Mouse (Mus musculus) neural tube, embryonic 11.5 days (tissue): Measurements from ENCODE around the gene Auts2. TPM values are rescaled to one million over a fixed set of nuclear protein-coding genes. Genes with fewer than 3 reads are reported as not detected.

Experiments
- ATAC-seq: fragments of 200-750 bp; cut with Nextera tagmentation; 2 replicates; pipeline ENCODE4 v1.8.0; 2017; ENCODE audit warnings: moderate number of reproducible peaks, mild to moderate bottlenecking, moderate TSS enrichment, moderate library complexity; ENCODE audit not compliant: insufficient read depth, low FRiP score, low TSS enrichment
- DNase-seq: peaks from one replicate; pipeline ENCODE4 v3.0.0-alpha.2; 2015; ENCODE audit warnings: low spot score
- H3K27ac ChIP-seq: fragments of 300-500 bp; sonication (generic); 2 replicates; pipeline ENCODE4 v1.5.1; 2014; ENCODE audit warnings: low read depth, mild to moderate bottlenecking, low read length
- H3K27me3 ChIP-seq: fragments of 300-500 bp; sonication (generic); 2 replicates; pipeline ENCODE4 v1.6.1; 2014; ENCODE audit warnings: mild to moderate bottlenecking, low read length, mixed read lengths; ENCODE audit not compliant: control insufficient read depth, insufficient read depth
- H3K36me3 ChIP-seq: fragments of 300-500 bp; sonication (generic); 2 replicates; pipeline ENCODE4 v1.6.1; 2014; ENCODE audit warnings: mild to moderate bottlenecking, low read length, moderate library complexity, mixed read lengths; ENCODE audit not compliant: control insufficient read depth, insufficient read depth
- H3K4me1 ChIP-seq: fragments of 300-500 bp; sonication (generic); 2 replicates; pipeline ENCODE4 v1.6.1; 2014; ENCODE audit warnings: low read length, mixed read lengths; ENCODE audit not compliant: control insufficient read depth, insufficient read depth
- H3K4me2 ChIP-seq: fragments of 300-500 bp; sonication (generic); 2 replicates; pipeline ENCODE4 v1.6.1; 2014; ENCODE audit warnings: low read depth, mild to moderate bottlenecking, moderate library complexity
- H3K4me3 ChIP-seq: fragments of 300-500 bp; sonication (generic); 2 replicates; pipeline ENCODE4 v1.5.1; 2014; ENCODE audit warnings: low read depth, low read length
- H3K9ac ChIP-seq: fragments of 300-500 bp; sonication (generic); 2 replicates; pipeline ENCODE4 v1.6.1; 2014; ENCODE audit warnings: mild to moderate bottlenecking, low read length
- H3K9me3 ChIP-seq: fragments of 300-500 bp; sonication (generic); 2 replicates; pipeline ENCODE4 v1.6.1; 2016; ENCODE audit warnings: low read length; ENCODE audit not compliant: control insufficient read depth
- WGBS: fragments of 180-500 bp; shearing (Covaris S2); extraction: QIAGEN DNeasy Blood & Tissue Kit; methylation state at CpG from one replicate; pipeline ENCODE4 v1.1.7; 2014; 5-methylcytosine and 5-hydroxymethylcytosine counted together
- polyA plus RNA-seq: library from polyadenylated mRNA; unstranded; fragments of >200 nt; fragmentation: Nextera tagmentation; extraction: Ambion mirVana; gene quantifications from 2 replicates; pipeline ENCODE4 v1.2.1, GENCODE M21; 2014

The Auts2 gene
- polyA plus RNA-seq, 1 experiment from 2014 or later: 45.0 TPM

DNA sequence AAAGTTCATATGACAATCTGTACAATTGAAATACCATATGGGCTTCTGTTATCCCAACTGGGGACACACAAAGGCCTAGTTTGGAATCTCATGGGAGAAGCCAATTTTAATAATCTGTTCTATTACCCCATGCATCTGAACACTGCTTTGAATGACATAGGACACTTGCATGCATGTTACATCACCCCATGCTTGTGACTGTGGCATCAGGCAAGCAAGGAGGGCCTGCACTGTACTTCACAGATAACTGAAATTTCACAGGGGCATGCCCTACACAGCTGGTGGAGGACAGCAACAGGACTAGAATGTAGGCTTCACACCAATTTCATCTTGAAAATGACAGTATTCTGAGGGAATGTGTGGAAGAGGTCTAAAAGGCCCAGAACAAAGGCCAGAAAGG, 746.1 kb downstream of the Auts2 start:
- Histone ChIP-seq H3K4me1 (peaks cover 12% of the 10 kb centered on the region), H3K4me3 (no peak overlapping the region), H3K4me2 (no peak overlapping the region), H3K36me3 (no peaks in the 10 kb centered on the region), H3K27me3 (no peaks in the 10 kb centered on the region), H3K27ac (no peak overlapping the region), H3K9me3 (no peaks in the 10 kb centered on the region), H3K9ac (no peak overlapping the region)
- no peak for ATAC-seq
- no peak for DNase-seq

DNA sequence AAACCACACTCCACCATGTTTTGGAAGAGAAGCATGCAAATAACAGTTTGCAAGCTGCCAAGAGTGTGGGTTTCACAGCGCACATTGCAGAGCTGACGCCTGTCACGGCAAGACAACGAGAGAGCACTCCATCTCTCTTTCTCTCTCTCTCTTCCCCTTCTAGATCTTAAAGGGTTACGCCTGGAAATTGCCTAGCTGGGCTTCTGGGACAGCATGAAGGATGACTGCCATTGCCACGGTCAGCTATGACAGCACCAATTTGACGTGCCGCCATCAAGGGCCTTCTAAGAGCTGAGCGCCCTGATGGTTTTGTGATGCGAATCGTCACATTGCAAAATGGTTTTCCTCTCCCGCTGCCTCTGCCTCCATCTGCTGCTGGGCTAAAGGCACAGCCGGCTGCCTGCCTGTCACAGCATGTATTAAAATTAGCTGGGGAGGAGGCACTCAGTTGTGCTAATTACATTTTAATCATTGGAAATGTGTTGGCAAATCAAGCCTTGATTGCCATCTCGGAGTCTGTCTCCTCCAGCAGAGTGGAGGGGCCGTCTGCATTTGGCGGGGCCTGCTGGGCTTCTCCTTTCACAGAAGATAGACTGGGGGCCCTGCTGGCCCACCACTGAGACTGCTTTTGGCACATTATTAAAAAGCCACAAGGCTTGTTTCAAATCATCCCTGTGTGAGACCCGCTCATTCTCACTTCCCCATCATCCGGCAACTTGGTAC, 748.6 kb downstream of the Auts2 start:
- WGBS: 33% methylated on average over 18 of the region's 18 CpGs
- Histone ChIP-seq H3K9me3 (no peaks in the 10 kb centered on the region), H3K4me1 (peaks cover 13% of the 10 kb centered on the region), H3K4me2 (no peak overlapping the region), H3K27me3 (no peaks in the 10 kb centered on the region), H3K27ac (0 out of 2 replicates have a peak overlapping the region, but pooled peaks have one; percentile 8), H3K36me3 (no peaks in the 10 kb centered on the region), H3K9ac (no peak overlapping the region), H3K4me3 (no peak overlapping the region)
- peak; percentile 59 for DNase-seq
- peak; percentile 45; the same call in 1 of the 2 replicates for ATAC-seq

DNA sequence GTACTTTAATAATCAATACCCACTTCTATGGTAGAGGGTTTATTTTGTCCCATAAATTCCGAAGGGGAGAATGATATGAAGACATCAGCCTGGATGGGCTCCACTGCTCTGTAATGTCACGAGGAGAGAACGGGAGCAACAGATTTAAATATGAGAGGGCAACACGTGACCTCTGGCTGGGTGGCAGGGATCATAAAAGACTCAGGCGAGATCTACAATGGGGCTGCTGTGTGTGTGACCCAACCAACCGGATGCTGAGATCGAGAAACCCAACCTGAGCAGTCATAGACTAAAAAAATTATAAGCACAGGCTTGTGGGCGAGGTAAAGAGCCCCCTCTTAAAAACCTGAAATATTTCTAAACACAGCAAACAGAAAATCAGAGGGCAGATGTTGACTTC, 753.5 kb downstream of the Auts2 start:
- H3K36me3 ChIP-seq: no peaks in the 10 kb centered on the region
- no peaks in the 10 kb centered on the region for H3K9me3 ChIP-seq
- peaks cover 20% of the 10 kb centered on the region for H3K4me1 ChIP-seq
- H3K4me2 ChIP-seq: no peak overlapping the region
- H3K4me3 ChIP-seq: no peak overlapping the region
- no peak overlapping the region for H3K9ac ChIP-seq
- no peaks in the 10 kb centered on the region for H3K27me3 ChIP-seq
- WGBS: 41% methylated on average over 8 of the region's 8 CpGs
- ATAC-seq (no peak), DNase-seq (no peak)
- H3K27ac ChIP-seq: no peak overlapping the region

DNA sequence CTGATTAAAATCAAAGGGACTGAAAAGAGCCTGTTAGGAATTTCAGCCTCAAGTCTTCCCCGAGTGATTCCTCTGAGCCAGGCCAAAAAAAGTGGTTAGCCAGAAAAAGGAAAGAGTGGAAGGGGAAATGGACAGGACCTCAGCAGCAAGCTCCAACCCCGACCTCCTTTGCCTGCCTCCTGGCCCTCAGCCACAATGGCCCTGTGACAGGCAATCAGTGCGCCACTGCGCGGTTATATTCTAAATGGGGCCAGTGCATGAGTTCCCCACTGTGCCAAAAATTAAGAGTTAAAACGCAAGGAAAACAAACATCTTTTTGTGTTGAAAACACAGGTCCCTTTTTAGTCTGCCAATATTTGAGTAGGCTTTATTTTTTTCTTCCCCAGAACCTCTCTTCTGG, 755.1 kb downstream of the Auts2 start:
- no peaks in the 10 kb centered on the region for H3K36me3 ChIP-seq
- no peak overlapping the region for H3K9ac ChIP-seq
- no peaks in the 10 kb centered on the region for H3K9me3 ChIP-seq
- no peaks in the 10 kb centered on the region for H3K27me3 ChIP-seq
- no peak overlapping the region for H3K4me2 ChIP-seq
- H3K4me1 ChIP-seq: peaks cover 16% of the 10 kb centered on the region
- no peak overlapping the region for H3K27ac ChIP-seq
- no peak for ATAC-seq
- H3K4me3 ChIP-seq: no peak overlapping the region
- no peak for DNase-seq
- 45% methylated on average over 6 of the region's 6 CpGs for WGBS

GRCm38 (mm10) chr5:131783241-131783640, 759.9 kb downstream of the Auts2 start:
- Histone ChIP-seq H3K36me3 (no peaks in the 10 kb centered on the region), H3K27ac (no peak overlapping the region), H3K4me2 (no peak overlapping the region), H3K4me3 (no peak overlapping the region), H3K9me3 (no peaks in the 10 kb centered on the region), H3K9ac (no peak overlapping the region), H3K4me1 (0 out of 2 replicates have a peak, but pooled peaks cover 3% of the 10 kb centered on the region), H3K27me3 (no peaks in the 10 kb centered on the region)
- no peak for ATAC-seq
- WGBS: 53% methylated on average over 3 of the region's 3 CpGs
- no peak for DNase-seq

DNA sequence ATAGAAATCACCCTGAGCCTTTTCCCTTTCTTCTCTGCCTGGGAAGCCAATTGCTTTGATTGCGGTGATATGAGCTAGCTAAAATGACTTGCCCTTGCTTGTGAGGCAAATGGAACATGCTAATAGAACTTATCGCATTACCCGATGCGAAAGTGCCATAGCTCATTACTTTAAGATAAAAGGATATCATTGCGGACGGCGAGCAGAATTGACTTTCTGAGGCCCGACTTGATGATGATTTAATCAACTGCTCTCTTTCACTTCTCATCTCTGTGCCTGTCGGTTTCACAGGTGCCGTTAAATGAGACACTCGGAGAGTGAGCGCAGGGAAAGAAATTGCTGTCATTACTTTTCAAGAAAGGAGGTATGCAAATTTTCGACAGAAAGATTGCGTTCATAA, 762.1 kb downstream of the Auts2 start:
- no peaks in the 10 kb centered on the region for H3K27me3 ChIP-seq
- ATAC-seq (no peak), DNase-seq (no peak)
- H3K27ac ChIP-seq: no peak overlapping the region
- no peak overlapping the region for H3K4me2 ChIP-seq
- H3K4me3 ChIP-seq: no peak overlapping the region
- H3K9ac ChIP-seq: no peak overlapping the region
- H3K9me3 ChIP-seq: no peaks in the 10 kb centered on the region
- WGBS: 87% methylated on average over 14 of the region's 14 CpGs
- no peaks in the 10 kb centered on the region for H3K36me3 ChIP-seq
- peaks cover 3% of the 10 kb centered on the region for H3K4me1 ChIP-seq

GRCm38 (mm10) chr5:131779171-131779570, 764.0 kb downstream of the Auts2 start:
- peaks cover 15% of the 10 kb centered on the region for H3K4me1 ChIP-seq
- H3K4me3 ChIP-seq: no peak overlapping the region
- no peaks in the 10 kb centered on the region for H3K9me3 ChIP-seq
- H3K36me3 ChIP-seq: no peaks in the 10 kb centered on the region
- no peak for DNase-seq
- H3K4me2 ChIP-seq: no peak overlapping the region
- H3K9ac ChIP-seq: no peak overlapping the region
- ATAC-seq: no peak
- H3K27ac ChIP-seq: no peak overlapping the region
- no peaks in the 10 kb centered on the region for H3K27me3 ChIP-seq

DNA sequence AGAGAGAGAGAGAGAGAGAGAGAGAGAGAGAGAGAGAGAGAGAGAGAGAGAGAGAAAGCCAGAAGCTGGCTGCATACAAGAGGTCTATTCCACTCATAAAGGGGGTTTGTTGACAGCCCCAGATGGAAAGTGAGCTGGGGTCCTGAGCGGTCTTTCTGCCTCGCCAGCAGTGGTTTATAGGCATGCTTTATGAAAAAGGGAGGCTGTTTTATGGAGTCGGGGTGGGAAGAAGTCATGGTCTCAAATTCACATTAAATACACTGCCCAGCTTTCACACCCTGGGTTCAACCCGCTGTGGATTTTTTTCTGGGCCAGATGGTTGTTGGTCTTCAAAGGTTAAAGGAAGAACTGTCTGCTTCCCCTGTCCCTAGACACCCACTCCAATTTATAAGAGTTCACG, 767.5 kb downstream of the Auts2 start:
- H3K4me2 ChIP-seq: no peak overlapping the region
- peak overlapping the region; percentile 36; the same call in 1 of the 2 replicates for H3K27ac ChIP-seq
- H3K4me1 ChIP-seq: peaks cover 12% of the 10 kb centered on the region
- ATAC-seq: 0 out of 2 replicates have a peak, but pooled peaks have one; percentile 13
- no peaks in the 10 kb centered on the region for H3K9me3 ChIP-seq
- WGBS: 21% methylated on average over 5 of the region's 5 CpGs
- no peaks in the 10 kb centered on the region for H3K27me3 ChIP-seq
- DNase-seq: no peak
- H3K9ac ChIP-seq: no peak overlapping the region
- H3K4me3 ChIP-seq: no peak overlapping the region
- H3K36me3 ChIP-seq: no peaks in the 10 kb centered on the region

GRCm38 (mm10) chr5:131775222-131775621, 767.9 kb downstream of the Auts2 start:
- WGBS: 18% methylated on average over 12 of the region's 12 CpGs
- no peak overlapping the region for H3K4me2 ChIP-seq

More at GRCm38 (mm10) chr5:131775222-131775621, 767.9 kb downstream of the Auts2 start:
- Histone ChIP-seq H3K9ac (no peak overlapping the region), H3K9me3 (no peaks in the 10 kb centered on the region), H3K4me1 (peaks cover 12% of the 10 kb centered on the region), H3K27me3 (no peaks in the 10 kb centered on the region), H3K27ac (no peak overlapping the region), H3K4me3 (no peak overlapping the region), H3K36me3 (no peaks in the 10 kb centered on the region)
- ATAC-seq: peak; percentile 91
- DNase-seq: peak; percentile 63
